Mouse (Mus musculus) ES-Bruce4 (cell line): Measurements from ENCODE around the gene Drd2. TPM values are rescaled to one million over a fixed set of nuclear protein-coding genes. Genes with fewer than 3 reads are reported as not detected.

ENCODE experiments used
- H3K27ac ChIP-seq: 2 replicates; pipeline ENCODE4 v1.5.1; 2012; ENCODE audit warnings: low read length, inconsistent platforms; ENCODE audit not compliant: insufficient read depth
- H3K27me3 ChIP-seq: 2 replicates; pipeline ENCODE4 v1.6.1; 2012; ENCODE audit warnings: mild to moderate bottlenecking, low read length, inconsistent platforms; ENCODE audit not compliant: control insufficient read depth, poor library complexity, insufficient read depth, severe bottlenecking
- H3K36me3 ChIP-seq: 2 replicates; pipeline ENCODE4 v1.6.1; 2012; ENCODE audit warnings: inconsistent platforms, mild to moderate bottlenecking, low read length, moderate library complexity; ENCODE audit not compliant: control insufficient read depth, poor library complexity, insufficient read depth, severe bottlenecking
- H3K4me1 ChIP-seq: one replicate; pipeline ENCODE4 v1.8.1; 2011; ENCODE audit warnings: low read length; ENCODE audit not compliant: control insufficient read depth, insufficient read depth
- H3K4me3 ChIP-seq: 2 replicates; pipeline ENCODE4 v1.5.1; 2011; ENCODE audit warnings: low read depth, mild to moderate bottlenecking, low read length
- H3K9ac ChIP-seq: 2 replicates; pipeline ENCODE4 v1.6.1; 2012; ENCODE audit warnings: low read depth, mild to moderate bottlenecking, inconsistent platforms; ENCODE audit not compliant: poor library complexity, severe bottlenecking
- H3K9me3 ChIP-seq: replicated peaks from 2 replicates; pipeline ENCODE4 v1.6.1; 2012; ENCODE audit warnings: mild to moderate bottlenecking, low read length, inconsistent platforms; ENCODE audit not compliant: control insufficient read depth, poor library complexity, insufficient read depth, severe bottlenecking
- CTCF ChIP-seq: IDR thresholded peaks from one replicate; pipeline ENCODE4 v1.8.1; 2011; ENCODE audit warnings: low read depth, low read length
- EP300 ChIP-seq: IDR thresholded peaks from 2 replicates; pipeline ENCODE4 v1.6.1; 2011; ENCODE audit warnings: low read depth, low read length; ENCODE audit not compliant: insufficient read depth
- POLR2A ChIP-seq: IDR thresholded peaks from one replicate; pipeline ENCODE4 v1.8.1; 2011; ENCODE audit warnings: low read length; ENCODE audit not compliant: insufficient read depth
- polyA plus RNA-seq: library from polyadenylated mRNA; stranded (reverse); fragments of >200 nt; gene quantifications from 2 replicates; pipeline ENCODE4 v1.2.4, GENCODE M21; 2011; ENCODE audit warnings: low read depth; ENCODE audit not compliant: missing spikeins, insufficient read depth, insufficient read length

Drd2 gene
- polyA plus RNA-seq, result 0.39 TPM in 1 of 2 replicates, not detected in the other

DNA sequence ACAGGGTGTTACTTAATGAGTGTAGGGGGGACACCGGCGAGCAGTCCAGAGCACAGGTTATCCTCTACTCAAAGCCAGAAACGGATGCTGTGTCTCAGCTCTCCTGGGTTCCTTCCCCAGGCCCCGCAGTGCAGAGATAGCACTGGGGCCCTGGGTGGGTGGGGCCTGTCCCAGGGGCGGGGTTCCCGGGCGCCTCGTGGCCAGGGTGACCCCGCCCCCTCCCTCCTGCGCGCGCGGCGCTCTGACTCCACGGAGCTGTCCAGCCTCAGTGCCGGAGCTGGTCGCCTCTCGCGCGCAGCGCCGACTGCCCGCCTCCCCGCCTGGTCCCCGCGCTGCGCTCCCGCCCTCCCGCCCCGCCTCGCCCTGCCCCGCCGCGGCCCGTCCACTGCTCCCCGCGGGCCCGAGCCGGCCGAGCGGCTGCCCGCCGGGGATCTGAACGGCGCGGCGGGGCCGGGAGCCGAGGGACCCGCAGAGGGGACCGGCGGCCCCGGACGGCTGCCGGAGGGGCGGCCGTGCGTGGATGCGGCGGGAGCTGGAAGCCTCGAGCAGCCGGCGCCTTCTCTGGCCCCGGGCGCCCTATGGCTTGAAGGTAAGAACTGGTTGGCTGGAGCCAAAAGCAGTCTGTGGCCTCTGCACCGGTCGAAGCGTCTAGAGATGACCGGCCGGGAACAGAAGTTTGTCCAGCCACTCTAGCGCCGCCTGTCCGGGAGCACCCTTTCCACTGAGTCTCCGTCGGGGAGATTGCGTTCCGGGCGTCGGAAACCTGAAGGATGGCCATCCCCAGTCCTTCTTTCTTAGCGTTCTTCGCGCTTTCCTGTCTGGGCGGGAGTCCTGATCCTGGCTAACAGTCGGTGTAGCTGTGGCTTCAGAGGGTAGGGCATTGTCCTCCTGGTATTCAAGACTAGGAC is at the start of gene Drd2:
TSS of gene Drd2 (plus strand) at position 492 of the 908 bp plus-strand sequence.
- Histone ChIP-seq H3K9ac (peak within 1 kb of the TSS; percentile 66), H3K27ac (no peak within 1 kb of the TSS), H3K36me3 (no peaks in the 10 kb centered on the region), H3K27me3 (peaks cover 3% of the 10 kb centered on the region; the same call in 1 of the 2 replicates), H3K4me3 (peak within 1 kb of the TSS; percentile 68), H3K9me3 (no peaks in the 10 kb centered on the region), H3K4me1 (no peaks in the 10 kb centered on the region)
- TF ChIP-seq EP300 (no peak), POLR2A (no peak), CTCF (no peak)

DNA sequence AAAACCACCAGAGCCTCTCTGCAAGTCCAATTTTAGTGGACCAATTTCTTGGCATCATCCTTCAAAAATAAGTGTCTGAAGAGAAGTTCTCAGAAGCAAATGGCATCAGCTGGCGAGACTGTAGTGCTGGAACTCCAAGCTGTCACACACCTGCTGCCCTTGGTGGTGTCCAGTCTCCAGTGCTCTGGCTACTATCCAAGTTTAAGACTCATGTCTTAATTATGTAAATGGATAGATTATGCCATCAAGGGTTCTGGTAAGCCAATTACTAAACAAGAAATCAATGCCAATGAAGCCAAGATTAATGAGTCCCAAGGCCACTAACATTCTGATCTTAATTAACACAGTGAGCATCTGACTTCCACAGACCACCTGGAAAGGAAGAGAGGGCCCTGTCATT is 45.3 kb upstream of the Drd2 start:
- Histone ChIP-seq H3K4me3 (no peak overlapping the region), H3K4me1 (no peaks in the 10 kb centered on the region), H3K27me3 (no peaks in the 10 kb centered on the region), H3K9ac (no peak overlapping the region), H3K36me3 (no peaks in the 10 kb centered on the region), H3K27ac (no peak overlapping the region), H3K9me3 (no peaks in the 10 kb centered on the region)
- no peak for TF ChIP-seq CTCF
- no peak for TF ChIP-seq POLR2A
- no peak for TF ChIP-seq EP300

DNA sequence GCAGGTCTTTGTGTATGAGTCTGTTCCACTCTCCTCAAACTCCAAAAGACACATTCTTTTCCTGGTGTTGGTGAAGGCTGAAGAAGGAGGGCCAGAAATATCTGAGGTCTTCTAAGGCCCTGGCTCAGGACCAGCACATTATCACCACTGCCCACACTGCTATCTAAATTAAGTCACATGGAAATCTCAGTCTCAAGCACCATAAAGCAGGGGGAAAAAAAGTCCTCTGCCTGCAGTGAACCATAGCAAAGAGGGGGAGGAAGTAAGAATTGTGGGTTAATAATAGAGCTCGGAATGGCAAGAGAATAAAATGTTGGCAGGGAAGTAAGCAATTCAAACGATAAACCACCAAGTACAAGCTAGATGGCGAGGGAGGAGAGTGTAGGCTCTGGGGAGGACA is 32.9 kb upstream of the Drd2 start:
- H3K36me3 ChIP-seq, result no peaks in the 10 kb centered on the region
- H3K9ac ChIP-seq, result no peak overlapping the region
- no peaks in the 10 kb centered on the region for H3K4me1 ChIP-seq
- H3K4me3 ChIP-seq, result no peak overlapping the region
- H3K27me3 ChIP-seq, result no peaks in the 10 kb centered on the region
- H3K27ac ChIP-seq, result no peak overlapping the region
- no peaks in the 10 kb centered on the region for H3K9me3 ChIP-seq
- no peak for TF ChIP-seq CTCF
- TF ChIP-seq POLR2A, result no peak

DNA sequence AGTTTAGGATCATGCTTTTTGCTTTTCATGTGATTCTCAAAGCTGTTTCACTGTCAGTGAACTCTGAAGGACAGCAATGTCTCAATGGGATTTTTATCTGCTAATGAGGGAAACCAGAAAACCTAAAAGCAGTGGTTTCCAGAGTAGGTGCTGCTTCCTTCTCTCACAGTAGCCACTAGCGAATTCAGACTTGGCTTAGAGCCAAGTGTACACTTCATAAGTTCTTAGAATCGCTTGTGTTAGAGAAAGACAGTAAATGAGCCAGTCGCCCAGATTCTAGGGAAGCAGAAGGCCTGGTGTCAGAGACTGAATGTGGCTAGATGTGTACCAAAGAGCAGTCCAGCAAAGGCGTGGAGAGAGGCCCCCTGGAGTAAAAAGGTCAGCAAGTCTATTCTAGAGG is 29.6 kb upstream of the Drd2 start:
- H3K36me3 ChIP-seq, result no peaks in the 10 kb centered on the region
- no peak overlapping the region for H3K27ac ChIP-seq
- no peaks in the 10 kb centered on the region for H3K4me1 ChIP-seq
- no peaks in the 10 kb centered on the region for H3K27me3 ChIP-seq
- H3K4me3 ChIP-seq, result no peak overlapping the region
- no peak for TF ChIP-seq POLR2A
- TF ChIP-seq EP300, result no peak
- no peak for TF ChIP-seq CTCF
- no peak overlapping the region for H3K9ac ChIP-seq
- H3K9me3 ChIP-seq, result no peaks in the 10 kb centered on the region

DNA sequence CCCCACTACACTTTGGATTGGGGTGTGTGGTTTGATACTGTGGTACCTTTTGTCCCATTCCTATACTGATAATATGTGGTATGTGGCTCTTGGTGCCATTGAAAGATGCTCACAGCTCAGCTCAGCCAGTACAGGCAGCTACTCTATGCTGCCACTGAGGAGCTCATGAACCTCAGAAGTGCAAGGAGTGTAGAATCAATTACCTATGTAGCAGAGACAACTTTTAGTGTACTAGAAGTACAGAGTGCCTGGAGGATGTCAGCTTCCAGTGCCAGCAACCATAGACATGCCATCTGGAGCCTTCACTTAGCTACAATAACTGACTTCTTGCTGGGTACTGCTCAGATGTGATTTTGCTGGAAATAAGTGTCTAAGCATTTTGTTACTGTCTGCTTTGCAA is 21.8 kb upstream of the Drd2 start:
- TF ChIP-seq CTCF (no peak), EP300 (no peak), POLR2A (no peak)
- Histone ChIP-seq H3K4me1 (no peaks in the 10 kb centered on the region), H3K4me3 (no peak overlapping the region), H3K9me3 (no peaks in the 10 kb centered on the region), H3K36me3 (no peaks in the 10 kb centered on the region), H3K27me3 (no peaks in the 10 kb centered on the region), H3K9ac (no peak overlapping the region), H3K27ac (no peak overlapping the region)

DNA sequence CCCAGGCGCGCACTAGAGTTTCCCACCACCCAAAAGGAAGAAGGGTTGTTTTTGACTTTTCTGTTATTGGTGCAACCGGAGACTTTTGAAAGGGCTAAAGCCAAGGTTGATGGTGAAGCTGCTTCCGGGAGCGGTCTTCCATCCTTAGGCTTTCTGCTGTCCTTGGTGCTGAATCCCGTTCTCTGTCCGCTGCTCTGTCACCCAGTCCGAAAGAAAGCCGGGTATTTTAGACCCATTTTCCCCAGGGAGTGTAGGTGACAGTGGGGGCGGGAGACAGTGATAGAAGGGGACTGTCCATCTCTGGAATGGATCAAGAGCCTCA is 578 bp downstream of the Drd2 start:
- H3K4me3 ChIP-seq, result peak overlapping the region; percentile 49
- H3K27ac ChIP-seq, result no peak overlapping the region
- H3K36me3 ChIP-seq, result no peaks in the 10 kb centered on the region
- H3K9me3 ChIP-seq, result no peaks in the 10 kb centered on the region
- no peaks in the 10 kb centered on the region for H3K4me1 ChIP-seq
- TF ChIP-seq EP300, result no peak
- no peak for TF ChIP-seq POLR2A
- no peak for TF ChIP-seq CTCF
- H3K27me3 ChIP-seq, result peaks cover 3% of the 10 kb centered on the region; the same call in 1 of the 2 replicates
- no peak overlapping the region for H3K9ac ChIP-seq
